Mouse (Mus musculus): ENCODE data around the gene Brip1. TPM values are rescaled to one million over a fixed set of nuclear protein-coding genes. Genes with fewer than 3 reads are reported as not detected.

The Brip1 gene
- polyA plus RNA-seq, 1 experiment, result 0.14 TPM

GRCm38 (mm10) chr11:86131324-86131723, 69.7 kb downstream of the Brip1 start:
- no peak overlapping the region for H3K4me3 ChIP-seq (replicated peaks; ENCODE audit: extremely low read depth, low read depth, low read length)
- no peak for DNase-seq
- 84% methylated on average over 3 of the region's 3 CpGs for WGBS
- no peaks in the 10 kb centered on the region for H3K4me1 ChIP-seq (ENCODE audit: control insufficient read depth, insufficient read depth, low read length)
- TF ChIP-seq POLR2A (IDR thresholded peaks at IDR 0.05; ENCODE audit: borderline replicate concordance, extremely low read depth, low read depth, low read length), result no peak
- TF ChIP-seq CTCF (IDR thresholded peaks at IDR 0.05; ENCODE audit: insufficient read depth, low read length), result no peak

DNA sequence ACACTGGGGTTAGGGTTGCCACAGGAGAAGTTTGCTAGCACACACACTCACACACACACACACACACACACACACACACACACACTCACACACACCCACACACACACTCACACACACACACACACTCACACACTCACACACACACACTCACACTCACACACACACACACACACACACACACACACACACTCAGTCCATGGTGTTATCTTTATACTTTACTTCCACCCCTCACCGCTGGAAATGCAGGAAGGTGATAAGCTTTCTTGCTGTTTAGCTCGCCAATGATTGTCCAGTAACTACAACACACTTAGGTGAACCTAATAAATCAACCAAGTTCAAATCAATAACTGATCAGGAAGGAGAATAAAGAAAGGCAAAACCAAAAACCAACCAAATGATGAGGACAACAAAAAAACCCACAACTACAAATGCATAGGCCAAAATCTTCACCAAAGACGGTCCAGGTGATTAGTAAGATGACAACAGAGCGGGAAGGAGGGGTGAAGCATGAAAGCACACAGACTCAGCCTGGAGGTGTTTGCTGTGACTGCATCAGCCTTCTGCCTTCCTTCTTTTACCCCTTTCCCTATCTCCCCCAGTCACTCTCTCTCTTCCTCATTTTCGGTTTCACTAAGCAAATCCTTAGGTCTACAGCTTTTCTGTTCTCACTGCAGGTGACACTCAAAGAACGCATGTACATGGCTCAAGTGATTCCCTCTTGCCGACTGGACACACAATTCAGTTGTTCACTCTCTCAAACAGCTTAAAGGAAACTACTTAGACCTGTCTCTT, 83.7 kb downstream of the Brip1 start:
- no peak for DNase-seq
- WGBS, result 83% methylated on average over 7 of the region's 7 CpGs
- TF ChIP-seq POLR2A (IDR thresholded peaks at IDR 0.05; ENCODE audit: borderline replicate concordance, extremely low read depth, low read depth, low read length), result no peak
- no peak for TF ChIP-seq CTCF (IDR thresholded peaks at IDR 0.05; ENCODE audit: insufficient read depth, low read length)
- no peak overlapping the region for H3K4me3 ChIP-seq (replicated peaks; ENCODE audit: extremely low read depth, low read depth, low read length)
- no peaks in the 10 kb centered on the region for H3K4me1 ChIP-seq (ENCODE audit: control insufficient read depth, insufficient read depth, low read length)

DNA sequence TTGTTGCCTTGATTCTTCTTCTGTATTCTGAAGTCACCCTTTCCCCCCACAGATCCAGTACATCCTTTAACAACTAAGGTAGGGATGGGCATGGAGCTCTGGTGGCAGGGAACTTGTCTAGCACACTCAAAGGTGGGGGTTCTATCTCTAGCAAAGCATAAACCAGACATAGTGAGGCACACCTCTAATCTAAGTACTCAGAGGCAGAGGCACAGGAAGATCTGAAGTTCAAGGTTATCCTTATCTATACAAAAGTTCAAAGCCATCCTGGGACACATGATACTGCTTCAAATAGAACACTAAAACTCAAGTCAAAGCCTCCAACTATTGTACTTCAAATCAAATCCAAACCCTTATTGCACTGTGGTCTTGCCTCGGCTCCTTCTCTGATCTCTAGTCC, 85.0 kb downstream of the Brip1 start:
- WGBS, result 96% methylated on average over 1 of the region's 1 CpGs
- no peak overlapping the region for H3K4me3 ChIP-seq (replicated peaks; ENCODE audit: extremely low read depth, low read depth, low read length)
- DNase-seq, result no peak
- H3K4me1 ChIP-seq (ENCODE audit: control insufficient read depth, insufficient read depth, low read length), result no peaks in the 10 kb centered on the region
- TF ChIP-seq CTCF (IDR thresholded peaks at IDR 0.05; ENCODE audit: insufficient read depth, low read length), result no peak
- TF ChIP-seq POLR2A (IDR thresholded peaks at IDR 0.05; ENCODE audit: borderline replicate concordance, extremely low read depth, low read depth, low read length), result no peak

DNA sequence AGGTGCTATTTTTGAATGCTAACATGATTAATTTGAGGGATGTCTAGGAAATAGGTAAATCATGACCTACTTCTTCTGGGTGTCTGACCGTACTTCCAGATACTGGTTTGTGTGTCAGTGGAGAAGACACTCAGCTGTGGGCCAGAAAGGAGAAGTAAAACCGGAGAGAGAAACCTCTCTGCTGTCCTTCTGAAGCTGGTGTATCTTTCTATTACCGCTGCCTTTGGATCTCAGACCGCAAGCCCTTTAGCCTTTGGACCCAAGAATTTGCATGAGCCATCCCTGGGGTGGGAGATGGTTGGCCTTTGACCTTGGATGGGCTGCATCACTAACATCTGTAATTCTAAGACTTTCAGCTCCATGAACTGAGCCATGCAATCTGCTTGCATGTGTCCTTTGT, 93.7 kb downstream of the Brip1 start:
- no peak for DNase-seq
- no peak for TF ChIP-seq POLR2A (IDR thresholded peaks at IDR 0.05; ENCODE audit: borderline replicate concordance, extremely low read depth, low read depth, low read length)
- TF ChIP-seq CTCF (IDR thresholded peaks at IDR 0.05; ENCODE audit: insufficient read depth, low read length), result no peak

GRCm38 (mm10) chr11:86106596-86106995, 94.4 kb downstream of the Brip1 start:
- no peak overlapping the region for H3K4me3 ChIP-seq (replicated peaks; ENCODE audit: extremely low read depth, low read depth, low read length)
- TF ChIP-seq CTCF (IDR thresholded peaks at IDR 0.05; ENCODE audit: insufficient read depth, low read length) (no peak), POLR2A (IDR thresholded peaks at IDR 0.05; ENCODE audit: borderline replicate concordance, extremely low read depth, low read depth, low read length) (no peak)
- no peaks in the 10 kb centered on the region for H3K4me1 ChIP-seq (ENCODE audit: control insufficient read depth, insufficient read depth, low read length)
- no peak for DNase-seq

More for the DNA sequence above, 93.7 kb downstream of the Brip1 start:
- Histone ChIP-seq H3K4me3 (replicated peaks; ENCODE audit: extremely low read depth, low read depth, low read length) (no peak overlapping the region), H3K4me1 (ENCODE audit: control insufficient read depth, insufficient read depth, low read length) (no peaks in the 10 kb centered on the region)
- WGBS, result 85% methylated on average over 4 of the region's 4 CpGs

DNA sequence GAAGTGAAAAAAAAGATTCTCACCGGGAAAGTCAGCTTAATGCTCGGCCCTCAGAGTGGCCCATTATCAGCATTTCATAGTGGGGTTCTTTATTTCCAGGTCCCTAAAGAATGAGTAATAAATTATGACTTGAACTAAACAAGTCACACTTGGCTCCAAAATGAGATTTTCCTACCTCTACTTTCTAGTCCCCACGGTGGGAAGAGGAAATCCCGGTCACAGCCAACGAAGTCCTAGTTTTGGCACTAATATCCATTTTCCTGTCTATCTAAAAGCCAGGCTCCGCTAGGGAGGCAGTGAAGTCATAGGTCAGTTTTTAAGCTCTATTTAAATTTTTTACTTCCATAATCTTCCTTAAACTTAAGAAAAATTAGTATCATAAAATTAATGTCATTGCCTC, 99.8 kb downstream of the Brip1 start:
- DNase-seq, result no peak
- H3K4me1 ChIP-seq (ENCODE audit: control insufficient read depth, insufficient read depth, low read length), result peaks cover 5% of the 10 kb centered on the region; the same call in 1 of the 2 replicates
- TF ChIP-seq POLR2A (IDR thresholded peaks at IDR 0.05; ENCODE audit: borderline replicate concordance, extremely low read depth, low read depth, low read length), result no peak
- TF ChIP-seq CTCF (IDR thresholded peaks at IDR 0.05; ENCODE audit: insufficient read depth, low read length), result no peak
- 56% methylated on average over 6 of the region's 6 CpGs for WGBS
- no peak overlapping the region for H3K4me3 ChIP-seq (replicated peaks; ENCODE audit: extremely low read depth, low read depth, low read length)

GRCm38 (mm10) chr11:86099341-86099740, 101.7 kb downstream of the Brip1 start:
- Histone ChIP-seq H3K4me3 (replicated peaks; ENCODE audit: extremely low read depth, low read depth, low read length) (no peak overlapping the region), H3K4me1 (ENCODE audit: control insufficient read depth, insufficient read depth, low read length) (peaks cover 5% of the 10 kb centered on the region; the same call in 1 of the 2 replicates)
- no peak for DNase-seq
- TF ChIP-seq POLR2A (IDR thresholded peaks at IDR 0.05; ENCODE audit: borderline replicate concordance, extremely low read depth, low read depth, low read length), result no peak
- WGBS, result 14% methylated on average over 2 of the region's 2 CpGs

GRCm38 (mm10) chr11:86088815-86089214, 112.2 kb downstream of the Brip1 start:
- peaks cover 2% of the 10 kb centered on the region for H3K4me1 ChIP-seq (ENCODE audit: control insufficient read depth, insufficient read depth, low read length)
- no peak for TF ChIP-seq CTCF (IDR thresholded peaks at IDR 0.05; ENCODE audit: insufficient read depth, low read length)
- no peak for TF ChIP-seq POLR2A (IDR thresholded peaks at IDR 0.05; ENCODE audit: borderline replicate concordance, extremely low read depth, low read depth, low read length)
- H3K4me3 ChIP-seq (replicated peaks; ENCODE audit: extremely low read depth, low read depth, low read length), result no peak overlapping the region
- DNase-seq, result no peak

GRCm38 (mm10) chr11:86084522-86084921, 116.5 kb downstream of the Brip1 start:
- DNase-seq, result no peak
- Histone ChIP-seq H3K4me1 (ENCODE audit: control insufficient read depth, insufficient read depth, low read length) (peaks cover 2% of the 10 kb centered on the region), H3K4me3 (replicated peaks; ENCODE audit: extremely low read depth, low read depth, low read length) (no peak overlapping the region)
- no peak for TF ChIP-seq CTCF (IDR thresholded peaks at IDR 0.05; ENCODE audit: insufficient read depth, low read length)
- no peak for TF ChIP-seq POLR2A (IDR thresholded peaks at IDR 0.05; ENCODE audit: borderline replicate concordance, extremely low read depth, low read depth, low read length)
- WGBS, result 75% methylated on average over 4 of the region's 4 CpGs

GRCm38 (mm10) chr11:86078025-86078424, 123.0 kb downstream of the Brip1 start:
- TF ChIP-seq CTCF (IDR thresholded peaks at IDR 0.05; ENCODE audit: insufficient read depth, low read length) (no peak), POLR2A (IDR thresholded peaks at IDR 0.05; ENCODE audit: borderline replicate concordance, extremely low read depth, low read depth, low read length) (no peak)
- DNase-seq, result no peak
- Histone ChIP-seq H3K4me3 (replicated peaks; ENCODE audit: extremely low read depth, low read depth, low read length) (no peak overlapping the region), H3K4me1 (ENCODE audit: control insufficient read depth, insufficient read depth, low read length) (no peaks in the 10 kb centered on the region)
- WGBS, result 82% methylated on average over 8 of the region's 8 CpGs
